Mouse (Mus musculus) urinary bladder, postnatal 25 days (tissue): ENCODE data around the gene Mad2l1.

Experiments used
- DNase-seq: peaks from one replicate; pipeline ENCODE4 v3.0.0; 2022; ENCODE audit warnings: low spot score

Gene Mad2l1

GRCm38 (mm10) chr6:66535028-66535862, at the start of gene Mad2l1:
Gene Mad2l1 (plus strand): TSS chr6:66535390.
- peak; percentile 95 for DNase-seq

- no peak for DNase-seq
Observed at GRCm38 (mm10) chr6:66493685-66494084, 41.5 kb upstream of the Mad2l1 start.

GRCm38 (mm10) chr6:66516368-66516767, 18.8 kb upstream of the Mad2l1 start:
- no peak for DNase-seq

GRCm38 (mm10) chr6:66528386-66528785, 6.8 kb upstream of the Mad2l1 start:
- no peak for DNase-seq

GRCm38 (mm10) chr6:66533241-66533640, 1.9 kb upstream of the Mad2l1 start:
- DNase-seq: no peak

- DNase-seq: no peak
Observed at GRCm38 (mm10) chr6:66534366-66534941, 736 bp upstream of the Mad2l1 start.

GRCm38 (mm10) chr6:66535966-66536365, 776 bp downstream of the Mad2l1 start:
- no peak for DNase-seq

GRCm38 (mm10) chr6:66559996-66560395, 24.8 kb downstream of the Mad2l1 start, which contains the start of gene Vmn1r32:
Gene Vmn1r32 (minus strand): TSS chr6:66560096.
- DNase-seq: no peak

GRCm38 (mm10) chr6:66595804-66596203, 60.6 kb downstream of the Mad2l1 start:
- DNase-seq: no peak
